Mouse (Mus musculus) olfactory bulb, adult 2 months (tissue): Measurements from ENCODE around the gene Avpr1b.

Experiments used
- CTCF ChIP-seq: fragments of 200-500 bp; IDR thresholded peaks from 2 replicates; pipeline ENCODE4 v1.5.1; 2012; ENCODE audit warnings: low read depth, mild to moderate bottlenecking, low read length, moderate library complexity; ENCODE audit not compliant: insufficient read depth
- POLR2A ChIP-seq: fragments of 200-500 bp; IDR thresholded peaks from 2 replicates; pipeline ENCODE4 v1.6.1; 2012; ENCODE audit warnings: mild to moderate bottlenecking, low read depth, low read length, moderate library complexity; ENCODE audit not compliant: insufficient read depth

GRCm38 (mm10) chr1:131616546-131617220 lies 17.6 kb downstream of the Avpr1b start:
- TF ChIP-seq CTCF (no peak), POLR2A (no peak)
